Mouse (Mus musculus) C2C12 (cell line): Measurements from ENCODE around the gene Gnaq.

ENCODE experiments used
- CEBPB ChIP-seq: IDR thresholded peaks from one replicate; pipeline ENCODE4 v1.6.1; 2011; ENCODE audit warnings: low read depth, mild to moderate bottlenecking, control low read depth, moderate library complexity
- CTCF ChIP-seq: IDR thresholded peaks from one replicate; pipeline ENCODE4 v1.5.1; 2011; ENCODE audit not compliant: control insufficient read depth, insufficient read depth, insufficient read length
- FOSL1 ChIP-seq: IDR thresholded peaks from one replicate; pipeline ENCODE4 v1.8.0; 2011; ENCODE audit warnings: mild to moderate bottlenecking, low read length; ENCODE audit not compliant: poor library complexity, insufficient read depth, severe bottlenecking
- MAX ChIP-seq: IDR thresholded peaks from one replicate; pipeline ENCODE4 v1.6.1; 2011; ENCODE audit warnings: mild to moderate bottlenecking, control low read depth
- MYOD1 ChIP-seq: IDR thresholded peaks from one replicate; pipeline ENCODE4 v1.6.1; 2011; ENCODE audit warnings: low read depth; ENCODE audit not compliant: control insufficient read depth, insufficient read length
- MYOG ChIP-seq: IDR thresholded peaks from one replicate; pipeline ENCODE4 v1.6.1; 2011; ENCODE audit not compliant: control insufficient read depth, insufficient read length; ENCODE audit errors: extremely low read depth
- USF1 ChIP-seq: IDR thresholded peaks from one replicate; pipeline ENCODE4 v1.6.1; 2011; ENCODE audit warnings: low read depth, mild to moderate bottlenecking, control low read depth, moderate library complexity

- TF ChIP-seq CEBPB (no peak), CTCF (no peak), USF1 (no peak), FOSL1 (no peak), MYOG (no peak), MAX (no peak), MYOD1 (no peak)
Observed at GRCm38 (mm10) chr19:16252696-16253095, 120.1 kb downstream of the Gnaq start.
